Mouse (Mus musculus): ENCODE measurements at regions not wholly inside any gene's neighbourhood (a gene's known extent, or its start where the extent isn't known, plus 50 kb on each side); places are given as distances from the start of the nearest gene placed in this dataset.

DNA sequence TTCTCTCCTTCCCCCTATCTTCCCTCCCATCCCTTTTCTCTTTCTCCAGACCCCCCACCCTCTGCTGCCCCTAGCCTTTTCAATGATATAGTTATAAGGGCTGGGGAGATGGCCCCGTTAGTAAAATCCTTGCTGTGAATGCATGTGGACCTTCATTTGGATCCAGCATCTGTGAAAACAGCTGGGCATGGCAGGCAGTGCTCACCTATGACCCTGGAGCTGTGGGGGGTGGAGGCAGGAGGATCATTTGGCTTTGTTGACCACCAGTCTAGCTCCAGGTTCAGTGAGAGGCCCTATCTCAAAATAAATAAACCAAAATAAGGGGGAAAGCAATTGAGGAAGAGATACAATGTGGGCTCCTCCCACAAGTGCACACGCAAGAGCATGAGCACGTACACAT is 105.3 kb upstream of the S1pr3 start:
- Histone ChIP-seq H3K27ac (no peak overlapping the region), H3K4me3 (replicated peaks) (no peak overlapping the region), H3K4me1 (no peaks in the 10 kb centered on the region), H3K4me2 (no peak overlapping the region), H3K27me3 (no peaks in the 10 kb centered on the region), H3K9me3 (no peaks in the 10 kb centered on the region), H3K9ac (no peak overlapping the region), H3K36me3 (replicated peaks) (no peaks in the 10 kb centered on the region)
- 59% methylated on average over 3 of the region's 3 CpGs for WGBS
- no peak for ATAC-seq (ENCODE audit: low FRiP score)

DNA sequence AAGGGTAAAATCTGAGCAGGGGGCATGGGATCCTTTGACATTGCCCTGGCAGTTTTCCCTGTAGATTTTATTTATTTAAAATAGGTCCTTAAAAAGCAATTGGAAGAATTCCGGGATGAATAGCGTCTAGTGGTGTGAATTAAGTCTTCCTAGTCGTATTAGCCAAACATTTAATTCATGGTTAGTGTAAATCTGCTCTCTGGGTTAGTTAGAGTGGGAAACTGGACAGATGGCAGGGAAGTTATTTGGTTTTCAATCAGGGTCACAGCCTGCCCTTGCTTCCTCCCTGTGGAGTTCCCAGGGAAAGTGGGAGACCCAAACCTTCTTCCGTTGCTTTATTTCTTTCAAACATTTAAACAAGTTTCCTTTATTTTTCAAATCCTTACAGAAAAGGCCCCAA is 103.8 kb upstream of the S1pr3 start:
- no peak overlapping the region for H3K4me3 ChIP-seq (replicated peaks)
- no peaks in the 10 kb centered on the region for H3K4me1 ChIP-seq
- WGBS = 60% methylated on average over 4 of the region's 4 CpGs
- no peak for ATAC-seq (ENCODE audit: low FRiP score)
- H3K4me2 ChIP-seq = no peak overlapping the region
- H3K27me3 ChIP-seq = no peaks in the 10 kb centered on the region
- H3K9me3 ChIP-seq = no peaks in the 10 kb centered on the region
- no peak overlapping the region for H3K9ac ChIP-seq
- no peaks in the 10 kb centered on the region for H3K36me3 ChIP-seq (replicated peaks)
- H3K27ac ChIP-seq = no peak overlapping the region

DNA sequence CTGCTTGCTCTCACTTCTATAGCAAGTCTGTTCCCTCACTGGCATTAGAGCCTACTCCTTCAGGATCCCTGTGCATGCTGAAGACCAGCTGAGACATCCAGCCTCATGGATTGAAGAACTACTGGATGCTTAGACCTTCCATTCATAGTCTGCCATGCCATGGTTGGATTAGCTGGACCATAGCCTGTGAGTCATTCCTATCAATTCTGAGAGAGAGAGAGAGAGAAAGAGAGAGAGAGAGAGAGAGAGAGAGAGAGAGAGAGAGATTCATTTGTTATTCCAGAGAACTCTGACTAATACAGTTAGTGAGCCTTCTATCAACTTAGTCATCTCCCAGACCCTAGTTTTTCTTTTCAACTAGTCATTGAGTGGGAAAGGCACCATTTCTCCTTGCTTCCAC is 99.0 kb upstream of the S1pr3 start:
- Histone ChIP-seq H3K9ac (no peak overlapping the region), H3K4me2 (no peak overlapping the region), H3K9me3 (no peaks in the 10 kb centered on the region), H3K4me3 (replicated peaks) (no peak overlapping the region), H3K27ac (no peak overlapping the region), H3K4me1 (peaks cover 22% of the 10 kb centered on the region), H3K27me3 (no peaks in the 10 kb centered on the region), H3K36me3 (replicated peaks) (no peaks in the 10 kb centered on the region)
- ATAC-seq (ENCODE audit: low FRiP score) = no peak

DNA sequence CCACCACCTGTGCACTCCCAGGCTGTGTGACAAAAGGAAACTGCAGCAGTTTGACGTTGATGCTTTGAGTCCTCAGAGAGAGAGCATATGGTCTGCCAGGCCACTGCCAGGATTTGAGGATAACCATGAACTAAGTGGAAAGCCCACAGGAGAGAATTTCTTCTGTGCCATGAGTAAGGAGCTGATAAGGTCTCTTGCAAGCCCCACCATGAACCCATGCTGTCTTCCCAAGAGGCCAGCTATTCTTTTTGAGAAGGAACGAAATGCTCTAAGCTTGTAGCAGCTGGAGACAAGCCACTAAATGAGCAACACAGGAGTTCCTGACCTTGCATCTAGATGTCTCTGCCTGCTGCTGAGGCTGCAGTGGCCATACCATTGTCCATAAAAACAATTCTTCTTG is 98.4 kb upstream of the S1pr3 start:
- Histone ChIP-seq H3K4me1 (peaks cover 28% of the 10 kb centered on the region), H3K4me3 (replicated peaks) (no peak overlapping the region), H3K27ac (no peak overlapping the region), H3K9ac (no peak overlapping the region), H3K27me3 (no peaks in the 10 kb centered on the region), H3K9me3 (no peaks in the 10 kb centered on the region), H3K36me3 (replicated peaks) (no peaks in the 10 kb centered on the region), H3K4me2 (no peak overlapping the region)
- no peak for ATAC-seq (ENCODE audit: low FRiP score)
- 71% methylated on average over 2 of the region's 2 CpGs for WGBS

DNA sequence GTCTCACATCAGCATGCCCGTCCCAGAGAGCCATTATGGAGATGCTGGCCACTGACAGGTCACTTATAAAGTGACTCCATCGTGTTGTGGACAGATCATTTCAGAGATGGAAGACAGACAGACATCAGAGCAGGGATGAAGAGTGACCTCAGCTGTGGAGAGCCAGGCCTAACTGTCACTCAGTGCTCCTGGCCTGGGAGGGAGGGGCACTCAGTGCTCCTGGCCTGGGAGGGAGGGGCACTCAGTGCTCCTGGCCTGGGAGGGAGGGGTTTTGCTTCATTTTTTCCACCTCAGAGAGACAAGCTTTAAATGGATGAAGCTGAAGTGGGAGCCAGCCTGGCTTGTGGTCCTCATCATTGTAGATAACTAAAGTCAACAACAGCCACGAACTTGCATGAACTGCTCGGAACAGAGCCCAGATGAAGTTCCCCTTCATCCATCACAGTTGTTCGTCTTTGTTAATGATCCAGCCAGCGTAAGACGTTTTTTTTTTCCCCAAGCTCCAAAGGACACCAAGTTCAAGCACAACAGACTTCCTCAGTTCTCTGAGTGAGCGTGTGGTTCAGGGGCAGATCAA is 96.7 kb upstream of the S1pr3 start:
- no peak for ATAC-seq (ENCODE audit: low FRiP score)
- 47% methylated on average over 8 of the region's 8 CpGs for WGBS
- Histone ChIP-seq H3K4me2 (no peak overlapping the region), H3K9me3 (no peaks in the 10 kb centered on the region), H3K4me3 (replicated peaks) (no peak overlapping the region), H3K27ac (no peak overlapping the region), H3K4me1 (peaks cover 36% of the 10 kb centered on the region), H3K9ac (no peak overlapping the region), H3K27me3 (no peaks in the 10 kb centered on the region), H3K36me3 (replicated peaks) (no peaks in the 10 kb centered on the region)

DNA sequence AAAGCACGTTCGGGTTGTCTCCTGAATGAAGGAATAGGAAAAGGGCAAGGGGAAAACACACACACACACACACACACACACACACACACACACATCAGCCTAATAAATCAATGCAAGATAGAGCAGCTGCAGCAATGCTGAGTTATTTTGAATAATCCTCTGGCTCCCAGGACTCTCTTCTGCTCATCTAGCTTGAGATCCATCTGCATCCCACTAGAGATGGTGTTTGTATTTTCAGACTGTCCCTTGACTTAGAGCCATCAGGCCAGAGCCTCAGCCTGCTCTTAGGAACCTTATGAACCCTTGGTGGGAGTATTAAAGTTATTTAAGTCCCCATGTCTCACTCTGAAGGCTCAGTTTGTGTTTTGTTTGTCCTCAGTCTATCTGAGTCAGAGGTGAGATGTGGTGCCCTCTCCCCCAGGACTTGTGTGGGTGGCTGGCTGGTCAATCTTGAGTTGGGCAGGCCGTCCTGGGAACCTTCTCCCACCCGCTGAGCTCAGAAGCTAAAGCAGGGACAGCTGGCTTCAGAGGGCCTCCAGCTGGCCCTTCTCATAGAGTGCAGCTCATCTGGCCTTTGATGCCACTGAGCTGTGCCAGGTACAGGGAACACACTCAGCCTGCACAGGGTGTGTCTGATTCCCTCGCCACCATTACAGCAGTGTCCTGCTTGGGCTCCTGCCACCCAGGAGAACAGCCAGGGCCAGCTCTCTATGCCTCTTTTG is 95.1 kb upstream of the S1pr3 start:
- H3K36me3 ChIP-seq (replicated peaks) = no peaks in the 10 kb centered on the region
- H3K4me3 ChIP-seq (replicated peaks) = no peak overlapping the region
- H3K9me3 ChIP-seq = no peaks in the 10 kb centered on the region
- no peaks in the 10 kb centered on the region for H3K27me3 ChIP-seq
- 62% methylated on average over 5 of the region's 5 CpGs for WGBS
- peaks cover 36% of the 10 kb centered on the region for H3K4me1 ChIP-seq
- ATAC-seq (ENCODE audit: low FRiP score) = no peak
- no peak overlapping the region for H3K4me2 ChIP-seq
- H3K27ac ChIP-seq = peak overlapping the region; percentile 92
- H3K9ac ChIP-seq = no peak overlapping the region

DNA sequence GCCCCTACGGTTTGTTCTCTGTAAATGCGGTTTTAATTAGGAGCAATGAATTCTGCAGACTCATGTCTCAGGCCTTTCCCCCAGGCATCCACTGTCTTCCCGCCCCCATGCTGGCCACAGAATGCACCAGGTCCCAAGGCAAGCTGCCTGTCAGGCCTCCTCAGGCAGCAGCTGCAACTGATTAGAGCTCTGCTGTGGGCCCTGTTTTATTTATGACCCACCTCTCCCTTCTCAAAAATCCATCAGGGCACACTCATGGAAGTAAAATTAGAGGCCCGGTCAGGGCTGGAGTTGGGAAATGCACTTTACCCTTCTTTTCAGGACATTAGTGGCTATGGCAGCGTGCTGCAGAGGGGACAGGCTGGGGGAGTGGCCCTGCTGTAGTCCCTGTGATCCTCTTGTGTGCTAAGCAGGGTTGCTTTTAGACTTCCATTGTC is 93.9 kb upstream of the S1pr3 start:
- no peaks in the 10 kb centered on the region for H3K9me3 ChIP-seq
- H3K4me3 ChIP-seq (replicated peaks) = no peak overlapping the region
- H3K27me3 ChIP-seq = no peaks in the 10 kb centered on the region
- peak; percentile 89 for ATAC-seq (ENCODE audit: low FRiP score)
- H3K27ac ChIP-seq = peak overlapping the region; percentile 92
- H3K9ac ChIP-seq = peak overlapping the region; percentile 9; the same call in 1 of the 2 replicates
- no peaks in the 10 kb centered on the region for H3K36me3 ChIP-seq (replicated peaks)
- H3K4me2 ChIP-seq = 0 out of 2 replicates have a peak overlapping the region, but pooled peaks have one; percentile 9
- 4% methylated on average over 5 of the region's 5 CpGs for WGBS
- peaks cover 36% of the 10 kb centered on the region for H3K4me1 ChIP-seq

DNA sequence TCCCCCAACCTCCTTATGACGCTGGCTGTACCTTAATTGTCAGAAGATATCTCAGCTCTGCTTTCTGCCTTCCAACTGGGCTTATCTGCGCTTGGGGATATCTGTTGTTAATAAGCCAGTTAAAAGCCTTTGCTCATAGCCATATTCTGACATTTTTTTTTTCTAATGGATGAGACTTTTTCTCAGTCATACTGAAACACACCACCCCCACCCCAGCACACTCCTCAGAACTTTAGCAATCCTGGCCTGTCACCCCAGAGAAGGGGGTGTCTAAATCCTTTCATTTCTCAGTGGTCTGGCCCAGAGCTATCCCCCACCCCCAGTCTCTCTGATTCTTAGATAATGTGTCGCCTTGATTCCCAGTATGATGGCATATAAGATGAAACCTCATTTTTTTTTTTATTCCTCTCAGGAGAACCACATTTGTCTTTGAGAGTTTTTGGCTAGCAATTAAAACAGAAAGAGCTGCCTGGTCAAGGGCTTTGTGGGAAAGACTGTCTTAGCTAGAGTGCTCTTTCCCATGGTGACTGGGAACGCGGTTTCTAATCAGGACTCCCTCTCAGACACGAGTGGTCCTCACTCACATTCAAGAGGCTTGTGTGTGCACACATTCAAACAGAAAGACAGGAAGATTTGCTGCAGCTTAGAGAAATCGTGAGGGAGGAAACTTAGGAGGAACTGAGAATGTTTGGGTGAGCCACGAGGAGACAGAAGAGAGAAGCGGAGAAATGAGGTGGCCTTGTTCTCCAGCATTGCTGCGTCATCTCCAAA is 93.2 kb upstream of the S1pr3 start:
- H3K9me3 ChIP-seq = no peaks in the 10 kb centered on the region
- peak overlapping the region; percentile 92 for H3K27ac ChIP-seq
- no peaks in the 10 kb centered on the region for H3K36me3 ChIP-seq (replicated peaks)
- H3K4me1 ChIP-seq = peaks cover 36% of the 10 kb centered on the region
- 0 out of 2 replicates have a peak overlapping the region, but pooled peaks have one; percentile 9 for H3K4me2 ChIP-seq
- H3K4me3 ChIP-seq (replicated peaks) = no peak overlapping the region
- no peak for ATAC-seq (ENCODE audit: low FRiP score)
- no peaks in the 10 kb centered on the region for H3K27me3 ChIP-seq
- peak overlapping the region; percentile 9; the same call in 1 of the 2 replicates for H3K9ac ChIP-seq
- WGBS = 26% methylated on average over 10 of the region's 10 CpGs

DNA sequence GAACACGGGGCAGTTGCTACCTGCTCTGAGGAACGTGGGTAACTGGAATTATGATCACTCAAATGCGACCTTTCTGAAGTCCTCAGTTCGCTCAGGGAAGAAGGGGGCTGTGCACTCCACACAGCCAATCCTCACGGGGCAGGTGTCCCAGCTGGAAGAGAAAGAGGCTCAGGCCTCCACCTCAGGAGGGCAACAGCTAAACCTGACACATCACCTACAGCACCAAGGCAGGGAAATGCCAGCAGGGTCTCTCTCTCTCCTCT is 92.7 kb upstream of the S1pr3 start:
- ATAC-seq (ENCODE audit: low FRiP score) = no peak
- no peak overlapping the region for H3K9ac ChIP-seq
- no peaks in the 10 kb centered on the region for H3K27me3 ChIP-seq
- H3K27ac ChIP-seq = peak overlapping the region; percentile 92; the same call in 1 of the 2 replicates
- H3K36me3 ChIP-seq (replicated peaks) = no peaks in the 10 kb centered on the region
- 48% methylated on average over 5 of the region's 5 CpGs for WGBS
- H3K4me3 ChIP-seq (replicated peaks) = no peak overlapping the region
- H3K9me3 ChIP-seq = no peaks in the 10 kb centered on the region
- no peak overlapping the region for H3K4me2 ChIP-seq
- H3K4me1 ChIP-seq = peaks cover 36% of the 10 kb centered on the region

DNA sequence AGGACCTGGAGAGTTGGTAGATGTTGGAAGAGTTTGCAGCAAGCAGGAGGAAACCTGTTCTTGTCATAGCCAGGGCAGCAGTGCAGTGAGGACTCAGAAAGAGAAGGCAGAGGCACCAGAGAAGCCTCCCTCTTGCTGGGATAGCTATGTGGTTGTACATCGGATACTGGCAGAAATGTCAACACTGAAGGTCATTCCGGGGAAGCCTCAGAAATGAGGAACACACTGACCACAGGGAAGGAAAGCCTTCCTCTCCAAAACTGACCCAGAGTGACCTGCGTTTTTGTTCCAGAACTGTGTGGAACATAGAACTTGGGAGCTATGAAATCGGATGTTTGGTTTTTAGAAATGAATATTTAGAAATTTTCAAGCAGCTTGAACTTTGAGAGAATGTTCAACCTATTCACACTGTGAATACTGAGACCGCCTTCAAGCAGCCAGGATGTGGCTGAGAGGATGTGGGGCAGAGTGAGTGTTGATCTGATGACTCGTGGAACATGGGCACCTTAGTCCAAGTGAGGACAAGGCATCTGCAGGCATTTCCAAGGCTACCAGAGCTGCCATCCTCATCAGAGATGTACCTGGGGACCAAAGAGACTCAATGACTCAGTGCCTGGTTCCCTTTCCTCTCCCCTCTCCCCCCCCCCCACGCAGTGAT is 85.3 kb upstream of the S1pr3 start:
- no peaks in the 10 kb centered on the region for H3K27me3 ChIP-seq
- WGBS = 88% methylated on average over 7 of the region's 7 CpGs
- no peaks in the 10 kb centered on the region for H3K36me3 ChIP-seq (replicated peaks)
- H3K9me3 ChIP-seq = no peaks in the 10 kb centered on the region
- H3K4me1 ChIP-seq = peaks cover 3% of the 10 kb centered on the region
- no peak overlapping the region for H3K27ac ChIP-seq
- no peak for ATAC-seq (ENCODE audit: low FRiP score)
- H3K4me3 ChIP-seq (replicated peaks) = no peak overlapping the region
- H3K4me2 ChIP-seq = no peak overlapping the region
- no peak overlapping the region for H3K9ac ChIP-seq

DNA sequence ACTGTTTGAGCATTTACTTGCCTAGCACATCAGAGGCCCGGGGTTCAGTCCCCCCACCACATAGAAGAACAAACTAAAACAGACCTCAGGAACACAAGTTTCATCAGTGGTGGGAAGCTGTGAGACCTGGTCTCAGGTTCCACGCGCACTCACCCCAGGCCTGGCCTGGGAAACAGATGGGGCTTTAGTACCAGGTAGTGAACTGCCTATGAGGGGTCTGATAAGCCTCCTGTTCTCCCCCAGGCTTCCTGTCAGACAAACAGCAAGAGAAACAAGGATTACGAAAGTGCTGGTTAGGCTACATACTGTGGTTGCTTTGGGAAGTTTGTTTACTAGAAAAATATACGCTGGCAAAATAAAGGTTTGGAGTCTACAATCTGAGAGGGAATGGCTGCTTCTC is 83.7 kb upstream of the S1pr3 start:
- Histone ChIP-seq H3K4me1 (peaks cover 6% of the 10 kb centered on the region), H3K9me3 (no peaks in the 10 kb centered on the region), H3K27ac (no peak overlapping the region), H3K4me3 (replicated peaks) (no peak overlapping the region), H3K4me2 (no peak overlapping the region), H3K9ac (no peak overlapping the region), H3K27me3 (no peaks in the 10 kb centered on the region), H3K36me3 (replicated peaks) (no peaks in the 10 kb centered on the region)
- WGBS = 84% methylated on average over 5 of the region's 5 CpGs
- no peak for ATAC-seq (ENCODE audit: low FRiP score)

DNA sequence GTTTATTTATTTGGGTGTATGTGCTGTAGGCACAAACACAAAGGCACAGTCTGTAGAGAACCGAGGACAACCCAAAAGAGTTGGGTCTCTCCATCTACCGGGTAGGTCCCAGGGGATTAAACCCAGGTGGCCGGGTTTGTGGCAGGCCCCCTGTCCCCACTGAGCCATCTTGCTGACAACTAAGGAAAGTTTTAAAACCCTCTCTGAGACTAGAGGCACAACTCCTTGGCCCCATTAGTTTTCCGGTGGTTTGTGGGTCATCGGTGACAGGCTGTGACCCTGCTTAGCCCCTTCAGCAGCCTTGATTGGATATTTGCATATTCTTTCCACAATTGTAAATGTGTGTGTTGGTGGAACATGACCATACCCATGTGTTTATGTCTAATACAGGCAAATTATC is 83.1 kb upstream of the S1pr3 start:
- no peaks in the 10 kb centered on the region for H3K27me3 ChIP-seq
- no peak overlapping the region for H3K9ac ChIP-seq
- no peak for ATAC-seq (ENCODE audit: low FRiP score)
- 70% methylated on average over 5 of the region's 5 CpGs for WGBS
- no peaks in the 10 kb centered on the region for H3K36me3 ChIP-seq (replicated peaks)
- no peak overlapping the region for H3K4me2 ChIP-seq
- H3K27ac ChIP-seq = no peak overlapping the region
- no peaks in the 10 kb centered on the region for H3K9me3 ChIP-seq
- H3K4me1 ChIP-seq = peaks cover 6% of the 10 kb centered on the region
- no peak overlapping the region for H3K4me3 ChIP-seq (replicated peaks)

Measured in forebrain, embryonic 12.5 days (tissue).